Mouse (Mus musculus) megakaryocyte progenitor cell, adult 5-6 weeks (primary cell): ENCODE data around the gene Osbpl9. TPM values are rescaled to one million over a fixed set of nuclear protein-coding genes. Genes with fewer than 3 reads are reported as not detected.

ENCODE experiments used
- ATAC-seq: replicated peaks from 2 replicates; pipeline ENCODE4 v1.8.0; 2016; ENCODE audit warnings: mild to moderate bottlenecking, moderate TSS enrichment, inconsistent platforms; ENCODE audit not compliant: poor library complexity
- total RNA-seq, 2 experiments: library from RNA; stranded (forward) in 1 of 2; stranded (reverse) in 1 of 2; fragments of 157-497, 149-512 nt in 1 of 2; fragments of 200-1000 nt in 1 of 2; gene quantifications; 2 replicates each; pipeline versions ENCODE4 v1.2.3 to v1.2.4; 2015 to 2017

The Osbpl9 gene
- total RNA-seq, 2 experiments from 2014 or later, result 64.3 to 99.6 TPM

DNA sequence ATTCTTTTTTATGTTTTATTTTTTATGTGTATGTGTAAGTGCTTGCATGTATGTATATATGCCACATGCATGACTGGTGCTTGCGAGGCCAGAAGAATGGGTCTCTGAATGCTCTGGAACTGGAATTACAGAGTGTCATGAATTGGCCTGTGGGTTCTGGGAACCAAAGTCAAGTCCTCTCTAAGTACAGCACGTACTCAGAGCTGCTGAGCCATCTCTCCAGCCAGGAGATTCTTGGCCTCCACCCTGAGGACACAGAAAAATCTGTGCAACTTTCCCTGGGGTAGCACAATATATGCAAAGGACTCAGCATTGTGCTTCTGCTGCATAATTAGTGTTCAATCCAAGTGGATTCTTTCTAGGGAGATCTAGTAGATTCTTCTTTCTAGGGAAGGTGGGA lies 8.2 kb upstream of the Osbpl9 start:
- ATAC-seq, result no peak

DNA sequence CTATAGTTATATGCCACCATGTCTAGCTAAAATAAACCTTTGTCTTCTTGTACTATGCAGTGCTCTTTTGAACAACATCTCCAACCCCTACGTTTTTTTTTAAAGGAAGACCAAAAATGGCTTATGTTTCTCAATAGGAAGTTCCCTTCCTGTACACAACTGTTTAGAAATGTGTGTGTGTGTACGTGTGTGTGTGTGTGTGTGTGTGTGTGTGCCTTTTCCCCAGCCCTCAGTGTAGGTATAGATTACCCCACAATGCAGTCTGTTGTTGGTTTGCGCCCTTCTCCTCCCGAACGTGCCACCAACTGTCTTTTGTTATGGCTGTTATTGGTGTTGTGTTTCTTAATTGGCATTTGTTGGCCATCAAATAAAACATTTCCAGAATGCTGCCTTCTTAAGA lies 5.5 kb upstream of the Osbpl9 start:
- ATAC-seq, result peak; percentile 92

DNA sequence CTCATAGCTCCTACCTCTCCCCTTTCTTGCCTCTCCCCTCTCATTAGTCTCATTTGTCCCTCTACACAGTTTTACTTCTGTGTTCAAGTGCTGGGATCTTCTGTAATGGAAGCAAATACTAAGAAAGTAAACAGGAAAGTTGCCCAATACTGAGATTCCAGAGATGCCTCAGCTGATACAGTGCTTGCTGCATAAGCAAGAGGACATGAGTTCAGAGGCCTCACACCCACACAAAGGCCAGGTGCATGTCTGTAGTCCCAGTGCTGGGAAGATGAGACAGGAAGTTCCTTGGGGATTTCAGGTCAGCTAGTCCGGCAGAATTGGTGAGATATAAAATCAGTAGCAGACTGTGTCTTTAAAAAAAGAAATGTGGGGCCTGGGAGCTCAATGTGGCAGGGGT lies 2.3 kb upstream of the Osbpl9 start:
- ATAC-seq, result no peak

DNA sequence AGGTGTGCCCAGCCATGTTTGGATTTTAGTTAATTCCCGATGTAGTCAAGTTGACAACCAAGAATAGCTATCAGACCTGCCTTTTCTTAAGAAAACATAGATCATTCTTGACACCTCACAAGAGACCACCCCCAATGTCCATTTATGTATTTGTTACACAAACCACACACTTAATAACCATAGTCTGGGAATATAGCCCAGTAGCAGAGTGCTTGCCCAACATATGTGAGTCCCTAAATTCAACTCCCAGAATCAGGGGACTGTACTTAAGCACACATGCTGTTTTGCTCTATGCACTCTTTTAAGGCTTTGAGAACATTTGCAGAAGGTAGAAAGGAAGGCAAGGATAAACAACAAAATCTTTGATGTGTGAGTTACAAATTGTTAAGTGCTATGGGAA lies 1.9 kb upstream of the Osbpl9 start:
- no peak for ATAC-seq

DNA sequence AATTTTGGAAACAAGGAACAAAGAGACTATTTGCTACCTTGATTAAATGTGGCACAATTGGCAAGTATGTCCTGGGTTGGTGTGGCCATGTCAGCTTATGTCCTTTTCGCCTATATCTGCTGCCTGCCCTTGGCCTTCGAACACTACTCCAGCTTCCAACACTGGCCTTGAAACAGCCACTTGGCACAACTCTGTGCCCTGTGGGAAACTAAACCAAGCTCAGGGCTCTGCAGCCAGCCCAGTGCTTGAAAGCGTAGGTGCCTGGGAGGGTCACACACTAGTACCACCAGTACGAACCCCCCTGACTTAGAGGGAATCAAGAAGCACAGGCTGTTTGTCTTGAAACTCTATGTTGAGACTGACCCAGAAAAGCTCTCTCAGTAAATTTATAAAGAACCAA lies 3.0 kb downstream of the Osbpl9 start:
- ATAC-seq, result no peak

DNA sequence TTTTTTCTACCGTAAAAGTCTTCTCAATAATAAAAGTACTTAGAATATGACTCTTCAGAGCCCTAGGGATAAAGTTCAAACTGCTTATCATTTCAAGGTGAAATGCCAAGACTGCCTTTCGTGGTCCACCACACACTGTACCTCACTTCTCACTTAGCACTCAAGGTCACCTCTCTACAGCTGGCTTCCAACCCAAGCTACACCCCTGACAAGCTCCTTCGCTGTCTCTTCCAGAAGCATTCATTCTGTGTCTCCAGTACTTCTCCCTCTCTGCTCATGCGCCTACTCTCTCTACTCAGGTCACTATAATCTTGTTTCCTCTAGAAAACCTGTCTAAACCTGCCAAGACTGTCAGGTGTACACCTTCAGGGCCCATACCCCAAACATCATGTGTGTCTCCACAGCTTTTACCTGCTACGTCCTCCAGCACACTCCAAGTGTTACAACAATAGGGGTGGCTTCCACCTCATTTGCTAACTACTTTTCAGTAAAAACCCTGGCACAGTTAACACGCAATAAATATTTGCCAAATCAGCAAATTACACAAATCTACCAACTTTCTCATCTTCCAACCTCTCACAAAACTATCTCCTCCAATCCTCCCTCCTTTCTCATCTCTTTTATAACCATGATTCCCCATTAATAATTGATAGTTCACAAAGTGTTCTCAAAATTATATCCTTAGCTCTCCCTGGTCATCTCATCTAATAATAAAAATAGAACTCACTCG lies 6.0 kb downstream of the Osbpl9 start:
- ATAC-seq, result no peak

DNA sequence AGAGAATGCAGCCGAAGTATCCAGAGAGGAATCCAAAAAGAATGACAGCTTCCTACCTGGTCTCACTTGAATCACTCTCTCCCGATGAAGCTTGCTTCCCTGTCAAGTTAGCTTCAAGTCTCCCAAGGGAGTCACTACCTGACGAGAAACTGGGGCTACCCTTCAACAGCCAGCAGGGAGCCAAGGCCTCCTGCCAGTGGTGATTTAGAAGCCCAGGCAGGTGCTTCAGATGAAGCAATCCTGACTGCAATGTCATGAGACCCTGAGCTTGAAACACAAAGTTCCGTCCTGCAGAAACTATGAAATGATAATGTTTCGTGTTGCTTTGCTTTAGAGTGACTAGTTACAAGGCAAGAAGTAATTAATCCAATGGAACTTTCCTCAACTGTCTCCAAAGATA lies 8.2 kb downstream of the Osbpl9 start:
- ATAC-seq, result no peak

DNA sequence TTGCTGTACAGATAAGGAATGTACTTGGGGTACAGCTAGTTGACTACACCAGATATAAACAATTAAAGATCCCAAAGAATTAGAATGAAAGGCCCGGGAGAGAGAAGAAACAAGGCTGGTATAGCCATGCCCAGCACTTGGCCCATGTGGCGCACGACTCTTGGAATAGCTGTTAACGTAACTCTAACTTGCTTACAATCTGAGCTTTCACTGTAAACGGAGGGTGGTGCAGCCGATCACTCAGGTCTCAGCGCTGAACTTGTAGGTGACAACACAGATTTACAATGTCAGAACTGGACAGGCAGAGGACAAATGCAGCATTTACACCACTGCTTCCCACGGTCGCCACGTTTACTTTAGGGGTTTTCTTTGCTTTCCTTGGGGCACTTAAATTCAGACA lies 10.5 kb downstream of the Osbpl9 start:
- ATAC-seq, result no peak

DNA sequence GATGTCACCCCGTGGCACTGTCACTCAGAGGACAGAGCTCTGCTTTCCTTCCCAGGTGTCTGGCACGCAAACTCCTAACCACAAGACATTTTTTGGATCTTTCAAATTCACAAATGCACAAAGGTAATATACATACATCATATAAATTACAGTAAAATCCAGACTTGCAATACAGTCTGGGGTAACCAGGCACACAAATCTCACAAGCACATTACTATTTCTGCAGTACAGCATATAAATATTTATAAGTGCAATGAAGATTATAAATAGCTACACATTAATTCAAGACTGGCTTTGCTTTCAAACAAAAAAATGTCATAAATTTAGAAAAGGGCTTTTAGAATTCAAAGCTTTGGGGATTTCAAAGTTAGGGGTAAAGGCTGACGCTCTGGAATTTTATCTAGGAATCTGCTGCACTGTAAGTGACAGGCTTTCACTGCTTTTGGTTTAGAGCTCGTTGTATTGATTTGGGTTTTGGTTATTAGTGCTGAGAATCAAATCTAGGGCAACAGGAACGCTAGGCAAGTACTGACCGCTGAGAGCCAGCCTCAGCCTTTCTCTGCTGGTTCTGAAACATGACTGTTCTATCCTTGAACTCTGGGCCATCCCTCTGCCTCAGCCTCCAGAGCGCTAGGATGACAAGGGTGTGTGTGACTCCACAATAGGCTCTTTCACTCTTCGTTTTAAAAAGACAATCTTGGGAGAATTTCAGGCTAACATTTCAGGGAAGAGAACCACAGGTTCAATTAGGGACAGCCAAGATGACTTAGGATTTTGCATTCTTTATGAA lies 16.3 kb downstream of the Osbpl9 start:
- ATAC-seq, result no peak

DNA sequence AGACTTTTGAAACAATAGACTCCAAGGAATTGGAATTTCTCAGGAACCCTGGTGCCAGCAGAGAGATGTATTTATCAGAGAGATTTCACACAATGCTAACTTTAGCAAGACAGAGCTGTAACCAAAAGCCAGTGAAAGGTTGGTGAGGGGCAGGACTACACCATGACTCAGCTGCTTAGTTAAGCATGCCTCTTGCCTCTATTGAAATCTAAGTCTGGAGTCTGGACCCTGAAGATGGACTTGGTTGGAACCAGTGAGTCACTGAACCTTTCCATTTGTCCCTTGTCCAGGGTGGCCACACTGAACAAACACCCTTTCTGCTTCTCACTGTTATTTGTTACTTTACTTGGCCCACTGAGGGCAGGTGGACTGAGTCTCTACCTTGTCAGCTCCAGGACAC lies 26.4 kb downstream of the Osbpl9 start:
- no peak for ATAC-seq

DNA sequence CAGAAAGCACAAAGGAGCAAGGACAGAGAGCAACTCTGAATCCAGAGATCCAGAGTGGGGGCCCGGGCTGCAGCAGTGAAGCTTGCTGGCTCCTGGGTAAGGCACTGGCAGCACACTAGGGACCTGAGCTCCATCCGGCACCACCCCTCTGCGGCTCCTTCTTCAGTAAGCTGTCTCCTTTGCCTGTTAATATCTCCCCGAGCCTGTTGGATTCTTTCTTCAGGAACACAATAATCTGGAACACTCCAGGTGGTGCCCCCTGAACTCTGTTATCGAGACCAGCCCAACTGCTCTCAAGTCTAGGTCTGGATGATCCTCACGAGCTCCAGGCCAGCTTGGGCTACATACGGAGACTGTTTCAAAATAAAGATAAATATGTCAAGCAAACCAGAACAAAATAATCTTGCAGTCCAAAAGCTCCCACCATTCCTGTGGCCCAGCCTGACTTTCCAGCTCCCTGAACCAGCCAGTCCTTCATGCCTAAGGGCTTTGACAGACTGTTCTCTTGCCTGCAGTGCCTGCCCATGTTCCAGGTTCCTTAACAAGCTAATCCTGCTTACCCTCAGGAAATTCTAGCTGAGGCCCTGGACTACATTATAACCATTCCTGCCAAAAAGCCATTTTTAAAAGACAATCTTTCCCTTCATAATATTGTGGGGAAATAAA lies 28.2 kb downstream of the Osbpl9 start:
- ATAC-seq, result no peak

DNA sequence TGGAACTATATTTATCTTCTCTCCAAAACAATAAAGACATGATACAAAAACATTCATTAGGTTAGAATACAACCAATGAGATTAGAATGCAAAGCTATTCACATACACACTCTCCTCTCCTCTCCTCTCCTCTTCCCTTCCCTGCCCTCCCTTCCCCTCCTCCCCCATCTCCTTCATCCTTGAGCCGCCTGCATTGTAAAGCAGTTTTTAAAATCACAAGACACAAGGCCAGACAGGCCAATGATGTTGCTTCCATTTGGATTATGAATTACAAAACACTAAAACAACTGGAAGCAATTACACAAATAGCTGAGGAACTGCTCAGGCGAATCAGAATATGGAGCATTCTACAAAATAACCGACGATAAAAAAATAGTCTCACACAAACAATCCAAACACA lies 28.7 kb downstream of the Osbpl9 start:
- ATAC-seq, result no peak

DNA sequence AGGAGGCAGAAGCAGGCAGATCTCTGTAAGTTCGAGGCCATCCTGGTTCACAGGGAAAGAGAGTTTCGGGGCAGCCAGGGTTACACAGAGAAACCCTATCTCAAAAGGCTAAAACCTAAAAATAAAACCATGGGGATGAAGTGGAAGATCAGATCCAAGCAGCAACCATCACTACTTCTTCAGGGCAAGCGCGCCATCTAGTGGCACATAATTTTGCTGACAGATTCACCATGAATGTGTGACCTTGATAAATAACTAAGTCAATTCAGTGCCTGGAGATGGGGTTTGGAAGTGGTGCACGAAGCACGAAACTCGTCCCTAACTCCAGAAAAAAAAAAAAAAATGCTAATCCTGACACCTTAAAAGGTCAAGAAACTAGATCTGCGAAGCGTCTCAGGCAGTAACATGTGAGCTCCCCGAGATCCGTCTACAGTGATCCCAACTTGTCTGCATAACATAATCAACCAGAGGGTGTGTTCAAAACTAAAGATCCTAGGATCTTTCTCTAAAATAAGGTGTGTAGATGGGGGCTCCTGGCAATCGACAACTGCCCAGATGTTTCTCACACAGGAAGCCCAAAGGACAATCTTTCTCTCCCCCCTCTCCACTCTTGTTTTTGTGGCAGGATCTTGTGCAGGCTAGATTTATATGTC lies 36.4 kb downstream of the Osbpl9 start:
- ATAC-seq, result peak; percentile 95

DNA sequence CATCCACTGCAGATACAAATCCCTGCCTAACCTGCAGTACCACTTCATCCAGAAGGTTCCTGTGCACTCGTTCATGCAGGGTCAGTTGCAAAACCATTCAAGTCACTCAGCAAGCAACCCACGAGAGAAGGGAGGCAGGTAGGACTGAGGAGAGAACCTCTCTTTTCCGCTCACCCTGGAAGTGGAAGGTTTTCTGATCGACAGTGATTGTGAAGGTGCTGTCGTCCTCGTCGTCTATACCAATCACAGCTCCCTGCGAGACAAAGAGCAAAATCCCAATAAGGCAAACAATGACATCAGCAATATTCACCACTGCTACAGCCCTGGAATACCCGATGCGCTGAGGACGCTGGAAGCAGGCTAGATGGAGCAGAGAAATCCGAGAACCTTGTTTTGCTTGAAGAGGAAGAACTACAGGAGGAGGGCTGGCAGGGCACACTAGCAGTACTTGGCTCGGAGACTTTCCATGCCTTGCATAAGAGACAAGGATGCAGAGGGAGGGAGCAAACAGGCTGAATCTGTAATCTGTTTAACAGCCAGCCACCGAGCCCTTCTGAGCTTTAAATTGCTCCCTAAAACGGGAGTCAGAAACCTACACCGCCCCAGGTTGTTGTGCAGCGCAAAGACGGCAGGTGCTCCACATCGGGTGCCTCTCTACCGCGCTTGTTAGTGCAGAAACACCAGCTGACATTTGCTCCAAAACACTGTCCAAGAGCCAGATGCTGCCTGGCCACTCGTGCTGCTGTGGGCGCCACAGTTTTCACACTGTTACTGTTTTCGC lies 45.4 kb downstream of the Osbpl9 start:
- ATAC-seq, result no peak

DNA sequence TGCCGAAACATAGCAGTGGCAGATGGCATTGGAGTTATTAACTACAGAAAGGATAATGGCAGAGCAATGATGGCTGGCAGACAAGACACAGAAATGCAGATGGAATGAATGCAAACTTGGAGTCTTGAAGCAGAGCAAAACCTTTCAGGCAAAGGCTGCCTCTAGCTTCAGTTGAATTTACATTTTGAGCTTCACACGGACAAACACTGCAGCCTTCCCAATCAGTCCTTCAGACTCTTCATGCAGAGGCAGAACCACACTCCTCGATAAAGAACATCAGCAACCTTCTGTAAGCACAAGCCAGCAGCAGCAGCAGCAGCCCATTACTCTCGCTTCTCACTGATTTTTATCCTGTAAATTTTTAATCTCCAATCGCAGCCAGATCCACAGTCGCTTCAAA lies 46.0 kb downstream of the Osbpl9 start:
- ATAC-seq, result no peak

DNA sequence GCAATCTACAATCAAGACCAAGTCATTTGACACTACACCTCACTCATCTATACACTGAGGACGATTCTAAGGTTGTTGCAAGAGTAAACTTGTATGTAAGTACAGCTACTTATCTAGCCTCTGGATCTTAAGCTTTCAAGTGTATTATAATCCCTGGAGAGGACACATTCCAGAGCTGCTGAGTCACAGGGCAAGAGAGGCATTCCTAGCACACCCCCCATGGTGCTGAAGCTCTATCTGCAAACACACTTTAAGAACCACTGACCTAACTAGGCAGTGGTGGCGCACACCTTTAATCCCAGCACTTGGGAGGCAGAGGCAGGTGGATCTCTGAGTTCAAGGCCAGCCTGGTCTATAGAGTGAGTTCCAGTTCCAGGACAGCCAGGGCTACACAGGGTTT lies 51.9 kb downstream of the Osbpl9 start:
- no peak for ATAC-seq

DNA sequence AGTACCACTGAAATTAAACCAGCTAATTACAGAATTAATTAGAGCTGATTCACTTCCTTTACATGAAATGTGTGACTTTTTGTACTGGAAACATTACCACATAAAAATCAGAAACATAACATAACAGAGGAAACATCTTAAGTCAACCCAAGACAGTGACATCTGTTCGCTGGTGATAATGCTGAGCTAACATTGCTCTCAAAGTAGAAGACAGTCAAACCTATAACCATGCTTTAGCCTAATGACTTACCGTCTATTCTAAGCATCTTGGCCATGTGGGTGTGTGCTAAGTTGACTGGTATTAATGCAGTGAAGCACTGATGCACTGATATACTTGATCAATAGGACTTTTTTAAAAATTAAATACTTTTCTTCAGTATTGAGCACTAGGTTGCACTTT lies 52.7 kb downstream of the Osbpl9 start:
- ATAC-seq, result peak; percentile 64

DNA sequence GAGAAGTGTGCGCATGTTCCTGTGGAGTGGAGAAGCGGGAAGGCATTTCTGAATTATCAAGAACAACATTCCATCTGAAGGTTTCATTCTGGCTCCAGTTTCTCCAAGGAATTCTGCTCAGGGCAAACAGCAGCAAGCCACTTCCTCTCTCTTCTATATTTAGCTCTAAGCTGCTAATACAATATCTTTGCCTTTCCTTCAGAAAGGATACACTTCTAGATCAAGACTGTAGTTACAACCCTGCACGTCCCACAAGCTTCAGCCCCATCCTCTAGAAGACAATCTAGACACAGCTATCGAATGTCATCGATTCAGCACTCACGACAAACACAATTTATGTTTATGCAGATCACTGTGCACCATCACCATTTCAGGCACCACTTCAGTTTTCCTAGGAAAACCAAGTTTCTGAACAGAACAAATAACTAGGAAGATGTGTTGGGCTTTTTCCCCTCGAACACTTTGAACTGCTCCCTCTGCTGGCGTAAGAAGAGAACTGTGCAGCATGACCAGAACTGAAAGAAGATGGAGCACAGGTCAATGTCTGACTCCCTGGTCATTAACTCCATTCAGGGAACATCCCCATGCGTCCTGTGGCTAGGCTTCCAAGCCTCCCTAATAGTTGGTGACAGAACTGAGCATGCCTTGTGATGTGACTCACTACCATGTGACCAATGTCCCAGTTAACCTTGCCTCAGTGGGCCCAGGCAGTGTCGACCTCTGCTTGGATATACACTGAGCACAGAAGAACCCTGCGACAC lies 54.6 kb downstream of the Osbpl9 start:
- peak; percentile 80 for ATAC-seq

DNA sequence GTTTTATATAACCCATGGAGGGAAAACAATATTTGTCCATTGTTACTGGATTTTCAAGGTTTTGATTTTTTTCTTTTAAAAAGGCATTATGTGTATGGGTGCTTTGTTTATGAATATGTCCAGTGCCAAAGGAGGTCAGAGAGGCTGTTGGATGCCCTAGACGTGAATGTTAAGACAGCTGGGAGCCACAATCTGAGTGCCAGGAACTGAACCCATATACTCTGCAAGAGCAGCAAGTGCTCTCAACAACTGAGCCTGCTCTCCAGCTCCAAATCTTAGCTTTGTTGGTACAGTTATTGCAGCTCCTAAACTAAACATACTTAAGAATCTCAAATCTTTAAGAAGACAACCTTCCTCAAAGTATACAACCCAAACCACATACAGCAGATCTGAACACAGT lies 59.0 kb downstream of the Osbpl9 start:
- ATAC-seq, result no peak

DNA sequence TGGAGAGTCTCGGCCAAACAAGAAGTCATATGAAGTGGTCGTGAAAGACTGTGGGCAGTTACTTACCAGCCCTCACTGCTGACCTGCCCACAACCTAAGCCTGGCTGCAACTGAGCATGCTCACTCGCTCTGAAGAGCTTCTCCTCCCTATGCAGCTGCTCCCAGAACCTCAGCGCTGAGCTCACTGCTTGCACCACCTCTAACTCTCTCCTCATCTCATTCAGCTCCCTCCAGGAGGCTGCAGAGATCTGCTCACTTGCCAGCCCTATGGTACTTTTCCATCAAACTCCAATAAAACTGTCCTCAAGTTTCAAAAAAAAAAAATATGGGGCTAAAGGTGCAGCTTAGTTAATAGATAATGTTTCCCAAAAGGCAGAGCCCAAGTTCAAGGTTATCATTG lies 63.5 kb downstream of the Osbpl9 start:
- no peak for ATAC-seq
